Comparison of ENCODE assay signal across 17 mouse cellular contexts in the genomic region with DNA sequence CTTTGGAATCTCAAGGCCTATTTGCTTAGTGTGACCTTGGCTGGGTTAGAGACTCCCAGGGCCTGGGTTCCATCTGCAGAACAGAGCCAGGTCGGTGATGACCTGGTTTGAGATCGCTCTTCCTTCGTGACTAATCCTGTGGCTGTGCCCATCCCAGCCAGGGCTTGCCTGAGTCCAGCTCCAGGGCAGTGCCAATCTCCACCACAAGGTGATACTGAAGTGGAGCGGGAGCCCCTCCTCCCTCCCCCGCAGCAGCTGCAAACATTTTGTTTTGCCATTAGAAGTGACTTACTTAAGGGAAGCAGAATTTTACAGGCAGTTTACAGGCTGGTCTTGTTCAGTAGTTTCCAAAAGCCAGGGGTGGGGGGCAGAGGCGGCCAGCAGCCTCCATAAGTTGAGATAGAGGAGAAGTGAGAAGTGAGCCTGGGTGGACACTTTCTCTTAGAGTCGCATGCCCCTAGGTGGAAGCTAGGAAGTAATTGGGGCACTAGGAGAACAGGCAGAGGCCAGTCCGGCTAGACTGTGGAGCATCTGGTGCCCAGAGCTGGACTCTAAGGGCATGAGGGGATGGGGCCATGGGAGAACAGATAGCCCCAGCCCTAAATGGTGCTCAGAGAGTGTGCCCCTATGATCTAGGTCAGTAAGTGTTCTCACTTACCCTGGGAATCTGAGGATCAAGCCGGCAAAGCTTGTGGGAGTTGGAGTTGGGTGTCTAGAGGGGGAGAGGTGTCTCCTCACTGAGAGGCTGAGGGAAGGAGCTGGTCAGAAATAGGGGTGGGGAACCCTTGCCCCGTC. TPM values are rescaled to one million over a fixed set of nuclear protein-coding genes. Genes with fewer than 3 reads are reported as not detected.
DNase-seq lines count a peak whose midpoint lies in the region; ATAC-seq and TF ChIP-seq lines count a peak whose summit lies in the region.
"Had no signal": no experiment of that assay in that cellular context is flagged by ENCODE, and none has a peak within 500 bp of the region (broad histone marks: within the 10 kb centered on the region; RNA-seq: fewer than 3 reads in every experiment).

No protein-coding gene starts in this region.

- H3K9ac ChIP-seq in heart, postnatal 0 days (replicated peaks; ENCODE audit: low read depth, low read length): no peak overlapping the region
- H3K9ac ChIP-seq in midbrain, embryonic 15.5 days: no peak overlapping the region
- H3K9ac ChIP-seq in embryonic facial prominence, embryonic 12.5 days: peak overlapping the region; percentile 67
- peak overlapping the region; percentile 2; the same call in 1 of the 2 replicates for H3K9ac ChIP-seq in stomach, embryonic 15.5 days
- H3K9ac ChIP-seq: heart, embryonic 13.5 days; kidney, embryonic 15.5 days; liver, embryonic 14.5 days had no signal

- ATAC-seq in heart, postnatal 0 days (ENCODE audit: insufficient read depth, low read depth): no peak
- 0 out of 2 replicates have a peak, but pooled peaks have one; percentile 23 for ATAC-seq in midbrain, embryonic 15.5 days (replicated peaks)
- no peak for ATAC-seq in embryonic facial prominence, embryonic 12.5 days (ENCODE audit: insufficient number of reproducible peaks, insufficient read depth, low FRiP score, low TSS enrichment)
- no peak for ATAC-seq in stomach, embryonic 15.5 days (ENCODE audit: insufficient read depth, low FRiP score, low read depth)

- no peaks in the 10 kb centered on the region for H3K4me1 ChIP-seq in heart, postnatal 0 days (ENCODE audit: control insufficient read depth, insufficient read depth)
- H3K4me1 ChIP-seq in midbrain, embryonic 15.5 days: peaks cover 9% of the 10 kb centered on the region; the same call in 1 of the 2 replicates
- peaks cover 22% of the 10 kb centered on the region for H3K4me1 ChIP-seq in midbrain, embryonic 10.5 days
- H3K4me1 ChIP-seq in embryonic facial prominence, embryonic 12.5 days: 0 out of 2 replicates have a peak, but pooled peaks cover 4% of the 10 kb centered on the region
- peaks cover 25% of the 10 kb centered on the region for H3K4me1 ChIP-seq in stomach, embryonic 15.5 days

- no peak overlapping the region for H3K27ac ChIP-seq in heart, postnatal 0 days (ENCODE audit: low read depth)
- H3K27ac ChIP-seq in midbrain, embryonic 15.5 days: no peak overlapping the region
- H3K27ac ChIP-seq in midbrain, embryonic 10.5 days (replicated peaks): no peak overlapping the region
- H3K27ac ChIP-seq in embryonic facial prominence, embryonic 12.5 days: peak overlapping the region; percentile 41
- H3K27ac ChIP-seq in stomach, embryonic 15.5 days: peak overlapping the region; percentile 51; the same call in 1 of the 2 replicates
- H3K27ac ChIP-seq: heart, embryonic 13.5 days; kidney, embryonic 15.5 days; liver, embryonic 14.5 days had no signal

- no peak for DNase-seq in heart, postnatal 0 days (ENCODE audit: low spot score)
- DNase-seq in heart, postnatal 25 days (ENCODE audit: low spot score): no peak
- DNase-seq in midbrain, embryonic 10.5 days (ENCODE audit: low spot score): no peak
- DNase-seq in natural killer cell, adult 2 months (ENCODE audit: low spot score in 2 of 2): no peak
- no peak for DNase-seq in ovary, postnatal 36 days (ENCODE audit: low spot score)
- DNase-seq: adrenal gland, postnatal 36 days; cerebellum, adult 11-12 months; layer of hippocampus, postnatal 36 days had no signal

- H3K4me2 ChIP-seq in heart, postnatal 0 days (ENCODE audit: low read depth, low read length): no peak overlapping the region
- no peak overlapping the region for H3K4me2 ChIP-seq in midbrain, embryonic 15.5 days
- H3K4me2 ChIP-seq in embryonic facial prominence, embryonic 12.5 days (replicated peaks): peak overlapping the region; percentile 42
- peak overlapping the region; percentile 54 for H3K4me2 ChIP-seq in stomach, embryonic 15.5 days

- peaks cover 83% of the 10 kb centered on the region for H3K27me3 ChIP-seq in heart, postnatal 0 days (ENCODE audit: control insufficient read depth, insufficient read depth, low read length)
- peaks cover 71% of the 10 kb centered on the region for H3K27me3 ChIP-seq in midbrain, embryonic 15.5 days (replicated peaks)
- H3K27me3 ChIP-seq in midbrain, embryonic 10.5 days (ENCODE audit: low read depth, poor library complexity, severe bottlenecking): peaks cover 92% of the 10 kb centered on the region
- H3K27me3 ChIP-seq in embryonic facial prominence, embryonic 12.5 days: peaks cover 50% of the 10 kb centered on the region
- peaks cover 30% of the 10 kb centered on the region for H3K27me3 ChIP-seq in stomach, embryonic 15.5 days (replicated peaks)

- 15% methylated on average over 10 of the region's 10 CpGs for WGBS in heart, postnatal 0 days
- WGBS in midbrain, embryonic 15.5 days: 10% methylated on average over 10 of the region's 10 CpGs
- 9% methylated on average over 10 of the region's 10 CpGs for WGBS in midbrain, embryonic 10.5 days
- 8% methylated on average over 9 of the region's 10 CpGs for WGBS in embryonic facial prominence, embryonic 12.5 days
- WGBS in stomach, embryonic 15.5 days: 21% methylated on average over 10 of the region's 10 CpGs

- no peak for TF ChIP-seq EP300 in heart, postnatal 0 days (IDR thresholded peaks at IDR 0.05; ENCODE audit: low read depth)

- no peak overlapping the region for H3K4me3 ChIP-seq in heart, postnatal 0 days (ENCODE audit: low read depth, low read length)
- H3K4me3 ChIP-seq in midbrain, embryonic 15.5 days: no peak overlapping the region
- no peak overlapping the region for H3K4me3 ChIP-seq in midbrain, embryonic 10.5 days
- peak overlapping the region; percentile 34; the same call in 1 of the 2 replicates for H3K4me3 ChIP-seq in embryonic facial prominence, embryonic 12.5 days
- H3K4me3 ChIP-seq in stomach, embryonic 15.5 days (replicated peaks): peak overlapping the region; percentile 36
- H3K4me3 ChIP-seq: erythroblast, embryonic 14.5 days had no signal

- H3K36me3 ChIP-seq in heart, postnatal 0 days (replicated peaks; ENCODE audit: control insufficient read depth, insufficient read depth, low read length): no peaks in the 10 kb centered on the region
- H3K36me3 ChIP-seq in midbrain, embryonic 15.5 days (replicated peaks): no peaks in the 10 kb centered on the region
- no peaks in the 10 kb centered on the region for H3K36me3 ChIP-seq in midbrain, embryonic 10.5 days
- no peaks in the 10 kb centered on the region for H3K36me3 ChIP-seq in embryonic facial prominence, embryonic 12.5 days
- H3K36me3 ChIP-seq in stomach, embryonic 15.5 days: no peaks in the 10 kb centered on the region
- H3K36me3 ChIP-seq: heart, embryonic 13.5 days; kidney, embryonic 15.5 days had no signal

- TF ChIP-seq CTCF in heart, postnatal 0 days (IDR thresholded peaks at IDR 0.05; ENCODE audit: low read depth): 0 out of 2 replicates have a peak, but pooled peaks have one; percentile 8

- intact Hi-C loops in heart, postnatal 25 days (cut with DNase I): no loop called here

- H3K9me3 ChIP-seq in heart, postnatal 0 days (replicated peaks; ENCODE audit: control insufficient read depth, low read length): no peaks in the 10 kb centered on the region
- no peaks in the 10 kb centered on the region for H3K9me3 ChIP-seq in midbrain, embryonic 15.5 days
- H3K9me3 ChIP-seq in midbrain, embryonic 10.5 days (replicated peaks): no peaks in the 10 kb centered on the region
- H3K9me3 ChIP-seq in embryonic facial prominence, embryonic 12.5 days: no peaks in the 10 kb centered on the region
- no peaks in the 10 kb centered on the region for H3K9me3 ChIP-seq in stomach, embryonic 15.5 days
- H3K9me3 ChIP-seq: heart, embryonic 13.5 days; kidney, embryonic 15.5 days had no signal

RNA-seq across cellular contexts. Expression of a gene that starts 11.6 kb away (rescaled TPM):
- 1.0 TPM in 1 of 2 replicates, not detected in the other for total RNA-seq in heart, postnatal 0 days (2014; rRNA removed; ENCODE audit: low replicate concordance)
- not detected in 2 replicates for polyA plus RNA-seq in heart, postnatal 0 days (2015; fragmentation: Nextera tagmentation; extraction: Ambion mirVana)
- total RNA-seq in heart, postnatal 25 days (2021): not detected
- 2.9 and 3.7 TPM in 2 replicates for polyA plus RNA-seq in midbrain, embryonic 15.5 days (2015; fragmentation: Nextera tagmentation; extraction: Ambion mirVana)
- polyA plus RNA-seq in midbrain, embryonic 10.5 days (2016; fragmentation: Nextera tagmentation; extraction: Ambion mirVana): 0.42 TPM in 1 of 2 replicates, not detected in the other
- 99.0 and 157 TPM in 2 replicates for polyA plus RNA-seq in embryonic facial prominence, embryonic 12.5 days (2016; fragmentation: Nextera tagmentation; extraction: Ambion mirVana)
- 138 and 168 TPM in 2 replicates for polyA plus RNA-seq in stomach, embryonic 15.5 days (2015; fragmentation: Nextera tagmentation; extraction: Ambion mirVana)
- total RNA-seq: adrenal gland, postnatal 36 days; layer of hippocampus, postnatal 36 days; megakaryocyte progenitor cell, adult 5-6 weeks had no signal

RNA-seq across cellular contexts. Expression of a gene that starts 40.0 kb away (rescaled TPM):
- total RNA-seq in heart, postnatal 0 days (2014; rRNA removed; ENCODE audit: low replicate concordance): not detected in 2 replicates
- polyA plus RNA-seq in heart, postnatal 0 days (2015; fragmentation: Nextera tagmentation; extraction: Ambion mirVana): 0.08 and 0.11 TPM in 2 replicates
- not detected for total RNA-seq in heart, postnatal 25 days (2021)
- 0.13 and 0.17 TPM in 2 replicates for polyA plus RNA-seq in midbrain, embryonic 15.5 days (2015; fragmentation: Nextera tagmentation; extraction: Ambion mirVana)
- polyA plus RNA-seq in midbrain, embryonic 10.5 days (2016; fragmentation: Nextera tagmentation; extraction: Ambion mirVana): not detected in 2 replicates
- polyA plus RNA-seq in embryonic facial prominence, embryonic 12.5 days (2016; fragmentation: Nextera tagmentation; extraction: Ambion mirVana): not detected in 2 replicates
- 0.10 TPM in 1 of 2 replicates, not detected in the other for polyA plus RNA-seq in stomach, embryonic 15.5 days (2015; fragmentation: Nextera tagmentation; extraction: Ambion mirVana)
- total RNA-seq: megakaryocyte progenitor cell, adult 5-6 weeks had no signal
- polyA plus RNA-seq: erythroblast, embryonic 14.5 days; kidney, embryonic 15.5 days; neural tube, embryonic 11.5 days had no signal

Comparison
In these comparisons a context has a peak if more than half of its experiments do, and no peak if none do; other contexts are left out.
1. H3K27ac ChIP-seq: peak in embryonic facial prominence, embryonic 12.5 days (single experiment) and stomach, embryonic 15.5 days (single experiment); none in heart, postnatal 0 days (single experiment), midbrain, embryonic 15.5 days (single experiment) and midbrain, embryonic 10.5 days (single experiment).
2. H3K4me2 ChIP-seq: peak in embryonic facial prominence, embryonic 12.5 days (single experiment) and stomach, embryonic 15.5 days (single experiment); none in heart, postnatal 0 days (single experiment) and midbrain, embryonic 15.5 days (single experiment).
3. H3K4me3 ChIP-seq: peak in embryonic facial prominence, embryonic 12.5 days (single experiment) and stomach, embryonic 15.5 days (single experiment); none in heart, postnatal 0 days (single experiment), midbrain, embryonic 15.5 days (single experiment) and midbrain, embryonic 10.5 days (single experiment).
4. H3K9ac ChIP-seq: peak in embryonic facial prominence, embryonic 12.5 days (single experiment) and stomach, embryonic 15.5 days (single experiment); none in heart, postnatal 0 days (single experiment) and midbrain, embryonic 15.5 days (single experiment).
5. RNA of a gene that starts 11.6 kb away (polyA plus RNA-seq): 138 to 168 TPM in stomach, embryonic 15.5 days and 99.0 to 157 TPM in embryonic facial prominence, embryonic 12.5 days; 2.9 to 3.7 TPM in midbrain, embryonic 15.5 days, 0.42 TPM in midbrain, embryonic 10.5 days and not detected in heart, postnatal 0 days; every median in the first group is over 10 times any median in the second.